Mouse (Mus musculus) adrenal gland, postnatal 36 days (tissue): Measurements from ENCODE around the gene Etv2. TPM values are rescaled to one million over a fixed set of nuclear protein-coding genes. Genes with fewer than 3 reads are reported as not detected.
A peak's percentile ranks its signal among the peaks of the same experiment; 100 is the strongest.

ENCODE experiments used
- DNase-seq, 2 experiments: peaks; one replicate each; pipeline ENCODE4 v3.0.0; 2021; ENCODE audit warnings: mixed read lengths in 1 of 2
- total RNA-seq, 2 experiments: library from RNA; stranded (reverse); gene quantifications; 2 replicates each; pipeline ENCODE4 v1.2.3; 2021

Etv2 gene
- total RNA-seq, 2 experiments from 2014 or later: not detected

- peak; percentile 60 to 77 for DNase-seq
These were observed 22.0 kb downstream of the Etv2 start for GRCm38 (mm10) chr7:30613529-30614112.

- DNase-seq: no peak
These were observed 22.8 kb downstream of the Etv2 start, which contains the start of gene Upk1a for GRCm38 (mm10) chr7:30612654-30613402. Gene Upk1a (minus strand): TSS chr7:30612847.

GRCm38 (mm10) chr7:30610043-30610442 lies 25.6 kb downstream of the Etv2 start:
- DNase-seq: no peak

DNA sequence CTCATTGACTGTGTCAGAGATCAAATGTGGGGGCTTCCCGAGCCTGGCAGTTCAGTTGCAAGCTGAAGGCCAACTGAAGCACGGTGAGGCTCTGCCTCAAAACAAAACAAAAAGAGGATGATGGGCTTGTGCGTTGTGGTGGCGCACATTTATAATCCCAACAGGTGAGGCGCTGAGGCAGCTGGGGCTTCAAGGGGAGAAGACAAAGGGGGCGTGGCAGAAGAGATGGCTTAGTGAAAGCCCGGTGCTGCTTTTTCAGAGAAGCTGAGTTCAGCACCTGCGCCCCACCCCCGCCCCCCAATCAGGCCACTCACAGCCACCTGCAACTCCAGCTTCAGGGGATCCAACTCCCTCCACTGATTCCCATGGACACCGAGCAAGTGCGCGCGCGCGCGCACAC lies 27.2 kb downstream of the Etv2 start:
- DNase-seq: no peak

DNA sequence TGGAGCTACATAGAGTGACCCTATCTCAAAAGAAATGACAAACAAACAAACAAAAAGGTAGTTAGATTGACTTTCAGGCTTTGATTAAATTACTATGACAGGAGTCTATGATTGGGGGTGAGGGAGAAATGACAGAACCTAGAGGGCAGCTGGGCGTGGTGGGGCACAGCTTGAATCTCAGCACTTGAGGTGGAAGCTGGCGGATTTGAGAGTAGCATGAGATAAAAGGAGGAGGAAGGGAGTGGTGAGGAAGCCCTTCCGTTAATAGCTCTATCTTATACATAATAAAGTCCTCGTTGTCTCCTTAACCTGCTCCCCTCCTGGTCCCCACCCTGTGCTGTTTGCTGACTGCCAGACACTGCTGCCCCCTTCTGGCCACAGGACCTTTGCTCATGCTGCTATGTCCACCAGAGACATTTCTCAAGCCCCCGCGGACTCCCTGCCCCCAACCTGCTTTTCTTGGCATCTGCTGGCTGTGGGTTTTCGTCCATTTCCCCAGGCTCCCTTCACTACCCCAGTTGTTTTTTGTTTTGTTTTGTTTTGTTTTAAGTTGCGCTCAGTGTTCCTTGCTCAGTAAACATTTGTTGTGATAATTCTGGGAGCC lies 27.8 kb downstream of the Etv2 start:
- DNase-seq: peak; percentile 72 to 79

GRCm38 (mm10) chr7:30604944-30605343 lies 30.7 kb downstream of the Etv2 start:
- DNase-seq: no peak

DNA sequence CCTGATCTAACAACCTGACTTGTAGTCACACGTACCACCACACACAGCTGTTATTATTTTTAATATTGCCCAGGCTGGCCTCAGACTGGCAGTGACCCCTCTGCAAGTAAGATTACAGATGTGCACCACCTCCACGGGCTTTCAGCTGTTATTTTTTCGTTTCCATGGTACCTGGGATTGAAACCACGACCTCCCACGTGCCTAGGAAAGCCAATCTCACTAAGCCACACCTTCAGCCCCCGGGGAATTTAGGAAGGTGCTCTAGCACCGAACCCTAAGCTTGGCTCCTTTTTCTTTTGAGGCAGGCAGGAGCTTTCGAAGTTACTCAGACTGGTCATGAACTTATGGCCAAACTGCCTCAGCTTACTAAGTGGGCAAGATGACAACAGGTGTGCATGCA lies 31.2 kb downstream of the Etv2 start:
- no peak for DNase-seq

DNA sequence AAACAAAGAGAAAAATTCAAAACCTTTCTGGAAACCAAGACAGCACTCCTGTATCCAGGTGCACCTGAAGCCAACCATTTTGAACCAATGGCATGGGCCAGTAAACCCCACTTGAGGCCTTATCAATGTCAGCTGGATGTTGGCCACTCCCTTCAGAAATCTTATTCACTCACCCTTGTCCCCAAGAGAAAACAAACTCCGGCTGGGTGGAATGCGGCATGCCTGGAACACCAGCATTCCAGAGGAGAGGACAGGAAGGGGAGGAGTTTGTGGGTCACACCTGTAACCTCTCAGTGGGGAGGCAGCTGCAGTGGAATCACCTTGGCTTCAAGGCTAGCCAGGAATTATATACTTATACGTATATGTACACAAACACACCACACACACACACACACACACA lies 33.1 kb downstream of the Etv2 start:
- no peak for DNase-seq

DNA sequence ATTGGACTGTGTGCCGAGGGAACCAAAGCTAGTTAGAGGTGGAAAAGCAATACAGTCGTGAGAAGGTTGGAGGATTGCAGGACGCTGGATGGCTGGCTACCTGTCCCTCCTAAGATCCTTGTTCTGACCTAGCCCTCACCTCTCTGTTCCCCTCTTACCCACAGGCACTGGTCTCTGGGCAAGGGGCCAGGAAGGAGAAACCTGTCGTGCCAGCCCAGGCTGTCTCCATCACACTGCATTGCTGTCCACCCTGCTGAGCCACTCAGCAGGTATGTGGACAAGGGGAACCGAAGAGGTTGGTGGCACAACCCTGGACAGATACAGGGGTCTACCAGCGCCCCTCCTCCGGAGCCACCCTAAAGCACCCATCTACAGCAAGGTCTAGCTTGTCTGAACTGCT lies 35.0 kb downstream of the Etv2 start:
- DNase-seq: no peak

DNA sequence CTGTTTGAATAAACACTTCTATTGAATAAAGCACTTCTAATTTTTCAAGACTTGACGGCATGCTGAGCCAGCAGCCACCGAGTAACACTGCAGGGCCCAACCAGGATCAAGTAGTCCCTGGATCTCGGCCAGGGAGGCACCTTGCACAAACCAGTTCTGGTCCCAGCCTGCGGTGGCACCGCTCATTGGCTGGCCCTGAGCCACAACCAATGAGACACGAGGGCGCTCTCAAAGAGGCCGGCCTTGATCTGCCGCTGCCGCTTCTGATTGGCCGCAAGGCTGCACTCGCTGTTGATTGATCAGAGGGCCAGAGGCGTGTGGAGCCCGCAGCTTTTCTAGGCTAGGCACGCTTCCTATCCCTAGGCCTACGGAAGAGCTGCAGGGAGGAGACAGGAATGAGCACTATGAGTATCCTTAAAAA lies 35.7 kb downstream of the Etv2 start:
- peak; percentile 96 for DNase-seq

DNA sequence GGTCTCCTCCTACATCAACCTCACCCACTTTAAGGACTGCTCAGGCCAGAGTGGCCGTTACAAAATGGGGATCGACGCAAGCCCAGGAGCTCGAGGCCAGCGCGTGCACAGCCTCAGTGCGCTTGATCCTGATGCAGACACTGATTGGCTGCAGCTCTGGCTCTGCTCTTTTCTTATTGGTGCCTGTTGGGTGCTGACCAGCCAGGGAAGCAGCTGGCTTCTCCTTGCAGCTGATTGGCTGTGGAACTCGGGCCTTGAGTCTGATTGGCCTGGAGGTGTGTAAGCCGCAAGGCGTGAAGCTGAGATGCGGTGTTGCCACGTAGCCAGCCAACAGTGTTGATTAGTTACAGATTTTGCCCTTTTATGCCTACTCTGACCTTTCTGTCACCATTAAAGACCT lies 36.9 kb downstream of the Etv2 start, which contains the start of gene Zbtb32:
Gene Zbtb32, minus strand, starts transcription at position 124 of the 400 bp plus-strand sequence.
- DNase-seq: no peak

GRCm38 (mm10) chr7:30596811-30597210 lies 38.8 kb downstream of the Etv2 start:
- no peak for DNase-seq

- no peak for DNase-seq
These were observed 39.6 kb downstream of the Etv2 start for GRCm38 (mm10) chr7:30596093-30596492.

DNA sequence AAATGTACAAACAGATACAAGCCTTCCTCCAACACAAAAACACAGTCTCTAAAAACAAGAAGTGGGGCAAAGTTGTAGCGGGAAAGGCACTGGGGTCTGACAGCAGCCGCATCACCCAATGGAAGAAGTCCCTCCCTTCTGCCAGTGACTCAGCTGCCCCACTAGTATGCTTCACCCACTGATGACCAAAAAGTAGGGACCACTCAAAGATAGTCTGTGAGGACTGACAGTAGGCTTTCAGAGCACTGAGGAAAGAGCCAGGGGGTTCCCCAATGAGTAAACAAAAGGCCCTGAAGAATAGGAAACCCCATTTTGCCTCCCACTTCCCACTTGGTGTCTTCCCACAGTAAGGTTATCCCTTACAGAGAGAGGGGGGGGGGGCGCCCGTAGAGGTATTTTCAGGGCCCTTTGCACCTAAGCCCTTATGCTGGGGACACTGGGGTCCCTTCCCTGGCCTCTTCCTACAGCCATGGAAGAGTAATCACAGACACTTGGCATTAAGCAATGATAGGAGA lies 41.1 kb downstream of the Etv2 start:
- DNase-seq: no peak

- no peak for DNase-seq
These were observed 41.8 kb downstream of the Etv2 start for GRCm38 (mm10) chr7:30593579-30594509.

- no peak for DNase-seq
These were observed 42.8 kb downstream of the Etv2 start for GRCm38 (mm10) chr7:30592772-30593423.

- DNase-seq: no peak
These were observed 44.1 kb downstream of the Etv2 start for GRCm38 (mm10) chr7:30591605-30591951.

DNA sequence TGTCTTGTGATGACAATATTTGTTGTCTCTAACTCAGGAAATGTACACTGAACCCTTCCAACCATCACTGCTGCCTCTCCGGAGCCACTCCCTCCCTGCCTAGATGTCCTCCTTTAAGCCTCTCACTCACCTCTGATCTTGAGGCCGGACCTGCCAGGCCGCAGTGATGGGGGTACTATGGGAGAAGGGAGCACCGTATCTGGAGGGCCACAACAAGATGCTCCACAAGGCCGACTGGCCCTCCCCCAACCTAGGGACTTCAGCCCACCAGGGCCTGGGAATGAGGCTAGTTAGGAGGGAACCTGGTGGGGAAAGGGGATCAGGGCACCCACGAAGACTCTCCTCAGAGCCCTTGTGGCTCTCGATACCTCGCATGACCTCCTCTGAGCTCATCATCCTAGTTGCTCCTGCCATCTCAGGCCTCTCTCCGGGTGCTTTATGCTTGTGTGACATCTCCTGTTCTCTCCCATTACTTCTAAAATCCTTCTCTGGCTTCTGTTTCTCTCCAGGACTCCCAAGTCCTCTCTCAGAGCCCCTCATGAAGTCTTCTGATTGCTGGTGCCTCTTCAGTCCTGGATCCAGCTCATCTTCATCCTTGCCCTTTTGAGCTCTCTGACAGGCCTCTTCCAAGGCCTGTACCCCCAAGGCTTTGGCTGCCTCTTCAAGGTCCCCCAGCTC lies 44.6 kb downstream of the Etv2 start:
- no peak for DNase-seq

- DNase-seq: peak; percentile 84 to 89
These were observed 46.0 kb downstream of the Etv2 start for GRCm38 (mm10) chr7:30589435-30590301.
